Mouse (Mus musculus): ENCODE data around the gene Exoc8.

GRCm38 (mm10) chr8:124937293-124937692 lies 39.8 kb upstream of the Exoc8 start:
- TF ChIP-seq POLR2A (IDR thresholded peaks at IDR 0.05; ENCODE audit: borderline replicate concordance, insufficient read depth, low read length) (no peak), CTCF (IDR thresholded peaks at IDR 0.05; ENCODE audit: borderline replicate concordance, insufficient read depth, low read depth, low read length) (no peak)

Data from cerebellum, adult 2 months (tissue).